Mouse (Mus musculus) spleen, adult 2 months (tissue): ENCODE data around the gene Zfand2b.

Experiments used
- CTCF ChIP-seq: fragments of 200-500 bp; IDR thresholded peaks from 2 replicates; pipeline ENCODE4 v1.5.1; 2011; ENCODE audit warnings: mild to moderate bottlenecking, inconsistent platforms; ENCODE audit not compliant: insufficient read depth, insufficient read length, insufficient replicate concordance; ENCODE audit errors: extremely low read depth
- POLR2A ChIP-seq: fragments of 200-500 bp; IDR thresholded peaks from 2 replicates; pipeline ENCODE4 v1.6.1; 2011; ENCODE audit warnings: low read depth, low read length, inconsistent platforms

DNA sequence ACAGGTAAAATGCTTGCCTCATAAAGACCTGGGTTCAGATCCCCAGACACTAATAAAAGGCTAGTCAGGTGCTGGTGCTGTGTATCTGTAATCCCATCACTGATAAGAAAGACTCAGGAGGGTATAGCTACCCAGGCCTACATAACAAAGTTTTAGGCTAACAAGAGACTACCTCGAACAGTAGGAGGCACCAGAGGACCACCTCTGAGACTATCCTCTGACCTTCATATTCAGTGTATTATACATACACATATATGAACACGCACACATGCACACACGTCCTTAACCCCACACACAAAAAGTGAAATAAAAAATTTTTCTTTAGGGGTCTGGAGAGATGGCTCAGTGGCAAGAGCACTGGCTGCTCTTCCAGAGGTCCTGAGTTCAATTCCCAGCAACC lies 46.2 kb upstream of the Zfand2b start:
- TF ChIP-seq CTCF (no peak), POLR2A (no peak)
